Mouse (Mus musculus) kidney, postnatal 0 days (tissue): Measurements from ENCODE around the gene Srrt. TPM values are rescaled to one million over a fixed set of nuclear protein-coding genes. Genes with fewer than 3 reads are reported as not detected.

Experiments
- ATAC-seq: fragments of 200-750 bp; cut with Nextera tagmentation; replicated peaks from 2 replicates; pipeline ENCODE4 v1.8.0; 2017; ENCODE audit warnings: low read depth, moderate number of reproducible peaks, moderate TSS enrichment, moderate library complexity; ENCODE audit not compliant: low FRiP score
- DNase-seq: peaks from one replicate; pipeline ENCODE4 v3.0.0-alpha.2; 2016; ENCODE audit warnings: low spot score
- H3K27ac ChIP-seq: fragments of 300-500 bp; sonication (generic); 2 replicates; pipeline ENCODE4 v1.5.1; 2014; ENCODE audit warnings: mild to moderate bottlenecking
- H3K27me3 ChIP-seq: fragments of 300-500 bp; sonication (generic); 2 replicates; pipeline ENCODE4 v1.6.1; 2014; ENCODE audit warnings: low read length, mixed read lengths; ENCODE audit not compliant: insufficient read depth
- H3K36me3 ChIP-seq: fragments of 300-500 bp; sonication (generic); 2 replicates; pipeline ENCODE4 v1.6.1; 2014; ENCODE audit warnings: low read length, mixed read lengths; ENCODE audit not compliant: insufficient read depth
- H3K4me1 ChIP-seq: fragments of 300-500 bp; sonication (generic); replicated peaks from 2 replicates; pipeline ENCODE4 v1.6.1; 2014; ENCODE audit warnings: antibody characterized with exemption, low read length, mixed read lengths; ENCODE audit not compliant: insufficient read depth
- H3K4me2 ChIP-seq: fragments of 300-500 bp; sonication (generic); 2 replicates; pipeline ENCODE4 v1.6.1; 2014; ENCODE audit warnings: mild to moderate bottlenecking, low read length, moderate library complexity, mixed read lengths
- H3K4me3 ChIP-seq: fragments of 300-500 bp; sonication (generic); replicated peaks from 2 replicates; pipeline ENCODE4 v1.5.1; 2014; ENCODE audit warnings: low read depth, low read length
- H3K9ac ChIP-seq: fragments of 300-500 bp; sonication (generic); 2 replicates; pipeline ENCODE4 v1.6.1; 2014; ENCODE audit warnings: low read depth, low read length
- H3K9me3 ChIP-seq: fragments of 300-500 bp; sonication (generic); replicated peaks from 2 replicates; pipeline ENCODE4 v1.6.1; 2016; ENCODE audit warnings: low read length, inconsistent platforms, mixed read lengths
- CTCF ChIP-seq: IDR thresholded peaks from 2 replicates; pipeline ENCODE4 v1.5.1; 2016; ENCODE audit warnings: antibody characterized with exemption, low read depth, mild to moderate bottlenecking, moderate library complexity
- WGBS: fragments of 180-500 bp; shearing (Covaris S2); extraction: QIAGEN DNeasy Blood & Tissue Kit; methylation state at CpG from one replicate; pipeline ENCODE4 v1.1.7; 2014; 5-methylcytosine and 5-hydroxymethylcytosine counted together
- polyA plus RNA-seq: library from polyadenylated mRNA; unstranded; fragments of >200 nt; fragmentation: Nextera tagmentation; extraction: Ambion mirVana; gene quantifications from 2 replicates; pipeline ENCODE4 v1.2.1, GENCODE M21; 2015

The Srrt gene
- polyA plus RNA-seq, 1 experiment from 2014 or later = 68.0 TPM

DNA sequence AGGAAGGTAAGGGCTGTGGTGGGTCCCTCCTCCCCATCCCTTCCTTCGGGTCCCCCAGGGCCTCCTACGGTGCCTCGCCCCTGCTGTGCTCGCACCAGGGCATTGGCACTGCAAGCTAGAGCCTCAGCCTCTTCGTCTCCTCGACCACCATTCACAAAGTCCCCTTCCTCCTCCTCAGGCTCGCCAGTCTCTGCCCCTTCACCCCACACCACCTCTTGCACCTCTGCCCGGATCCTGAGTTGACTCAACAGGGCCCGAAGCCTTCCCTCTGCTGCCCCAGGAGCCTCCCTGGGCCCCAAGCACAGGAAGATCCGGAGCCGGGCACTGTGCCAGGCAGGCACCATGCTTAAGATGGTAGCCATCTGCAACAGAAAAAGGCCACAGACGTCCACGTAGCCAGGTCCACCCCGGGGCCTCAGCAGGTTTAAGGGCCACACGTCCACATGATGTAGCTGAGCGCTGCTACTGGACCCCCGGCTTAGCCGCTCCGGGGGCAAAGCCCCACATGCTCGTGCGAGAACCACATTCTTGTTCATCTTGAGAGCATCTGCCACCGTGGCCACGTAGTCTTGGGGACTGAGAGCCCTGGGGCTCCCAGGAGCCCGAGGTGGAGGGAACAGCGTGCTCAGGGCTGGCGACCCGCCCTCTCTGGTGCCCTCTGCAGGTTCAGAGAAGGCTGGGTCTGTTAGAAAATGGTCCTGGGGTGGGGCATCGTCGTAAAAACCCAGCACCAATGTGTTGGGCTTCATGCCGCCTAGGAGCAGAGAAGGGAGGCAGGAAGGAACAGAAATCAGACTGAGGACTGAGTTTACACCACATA lies 7.8 kb upstream of the Srrt start:
- Histone ChIP-seq H3K27ac (peak overlapping the region; percentile 97), H3K4me1 (peaks cover 26% of the 10 kb centered on the region), H3K36me3 (peaks cover 11% of the 10 kb centered on the region; the same call in 1 of the 2 replicates), H3K4me3 (no peak overlapping the region), H3K27me3 (no peaks in the 10 kb centered on the region), H3K9ac (peak overlapping the region; percentile 85; the same call in 1 of the 2 replicates), H3K9me3 (no peaks in the 10 kb centered on the region), H3K4me2 (no peak overlapping the region)
- ATAC-seq (no peak; the same call in 1 of the 2 replicates), DNase-seq (peak; percentile 46)
- peak; percentile 62 for TF ChIP-seq CTCF
- WGBS = 48% methylated on average over 30 of the region's 30 CpGs

DNA sequence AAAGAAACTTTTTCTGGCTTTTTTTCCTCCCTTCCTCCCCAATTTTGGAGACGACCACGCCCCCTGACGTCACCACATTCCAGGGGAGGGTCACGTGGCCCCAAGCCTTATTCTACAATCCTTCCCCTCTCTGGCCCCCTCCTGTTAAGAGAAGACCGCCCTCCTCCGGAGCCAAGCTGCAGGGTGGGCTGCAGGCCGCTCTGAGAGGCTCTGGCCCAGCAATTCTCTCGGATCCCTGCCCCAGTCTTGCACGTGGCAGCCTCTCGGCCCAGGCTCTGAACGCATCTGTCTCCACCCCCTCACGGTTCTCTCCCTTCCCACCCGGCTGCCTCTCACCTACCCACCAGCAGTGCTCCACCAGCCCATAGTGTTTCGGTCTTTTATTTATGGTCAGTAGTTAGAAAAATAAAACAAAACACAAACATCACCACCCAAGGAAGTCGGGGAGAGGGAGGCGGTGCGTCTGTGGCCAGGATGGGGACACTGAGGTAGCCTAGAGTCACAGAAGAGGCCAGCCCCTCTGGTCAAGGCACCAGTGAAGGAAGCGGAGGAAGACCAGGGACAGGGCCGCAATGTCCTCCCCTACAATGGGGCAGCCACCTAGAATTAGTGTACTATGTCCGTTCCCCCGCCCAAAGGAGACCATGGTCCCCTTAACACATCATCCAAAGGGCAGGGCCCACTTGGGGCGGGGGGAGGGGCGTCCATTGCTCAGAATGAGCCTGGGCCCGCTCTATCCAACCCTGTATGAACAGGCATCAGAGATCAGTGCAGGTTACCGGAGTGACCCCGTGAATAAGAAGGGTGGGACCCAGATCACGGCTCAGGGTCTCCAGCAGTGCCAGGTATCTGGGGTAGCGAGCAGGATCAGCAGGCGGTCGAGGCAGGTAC lies 7.0 kb upstream of the Srrt start, which contains the start of gene Trip6:
Gene Trip6 (minus strand): TSS at position 212 of the 891 bp plus-strand sequence.
- 17% methylated on average over 30 of the region's 30 CpGs for WGBS
- peak; percentile 53 for TF ChIP-seq CTCF
- no peaks in the 10 kb centered on the region for H3K9me3 ChIP-seq
- peaks cover 26% of the 10 kb centered on the region for H3K4me1 ChIP-seq
- peak; percentile 89 for ATAC-seq
- peaks cover 19% of the 10 kb centered on the region for H3K36me3 ChIP-seq
- H3K4me2 ChIP-seq = peak within 1 kb of the TSS; percentile 96
- no peaks in the 10 kb centered on the region for H3K27me3 ChIP-seq
- H3K27ac ChIP-seq = peak within 1 kb of the TSS; percentile 97
- peak within 1 kb of the TSS; percentile 78 for H3K4me3 ChIP-seq
- peak; percentile 98 for DNase-seq
- peak within 1 kb of the TSS; percentile 85 for H3K9ac ChIP-seq

DNA sequence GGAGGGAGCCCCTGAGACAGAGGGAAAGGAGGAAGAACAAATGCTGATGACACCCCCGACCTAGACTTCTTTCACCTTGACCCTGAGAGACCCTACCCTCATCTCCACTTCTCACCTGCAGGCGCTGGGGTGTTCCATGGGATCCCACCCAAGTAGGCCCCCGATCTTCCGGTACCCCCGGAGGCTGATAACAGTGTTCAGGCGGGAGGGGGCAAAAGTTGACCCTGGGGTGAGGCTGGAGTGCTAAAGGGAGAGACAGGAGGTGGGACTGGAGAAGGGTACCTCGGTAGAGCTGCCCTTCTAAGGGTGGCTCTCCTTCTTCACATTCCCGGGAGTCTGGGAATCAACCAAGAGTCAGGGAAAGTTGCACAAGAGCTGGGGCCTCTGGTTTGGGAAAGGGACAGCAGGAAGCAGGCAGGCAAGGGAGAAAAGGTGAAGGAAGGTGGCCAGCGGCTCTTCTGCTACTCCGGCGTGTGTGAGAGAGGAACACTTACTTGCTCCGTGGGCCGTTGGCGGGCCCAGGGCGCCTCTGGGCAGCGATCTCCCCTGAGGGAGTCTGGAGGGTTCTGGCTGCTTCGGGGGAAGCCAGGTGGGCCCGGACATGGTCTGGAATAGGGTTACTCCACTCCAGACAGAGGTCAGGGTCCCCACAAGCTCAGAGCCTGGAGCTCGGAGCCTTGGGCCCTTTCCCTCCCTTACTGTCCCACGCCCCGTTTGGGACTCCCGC lies 6.2 kb upstream of the Srrt start:
- Histone ChIP-seq H3K9me3 (no peaks in the 10 kb centered on the region), H3K4me3 (peak overlapping the region; percentile 78), H3K4me1 (peaks cover 26% of the 10 kb centered on the region), H3K27me3 (no peaks in the 10 kb centered on the region), H3K4me2 (peak overlapping the region; percentile 96), H3K9ac (peak overlapping the region; percentile 85), H3K27ac (peak overlapping the region; percentile 97), H3K36me3 (peaks cover 26% of the 10 kb centered on the region)
- no peak for TF ChIP-seq CTCF
- peak; percentile 55 for DNase-seq
- peak; percentile 65 for ATAC-seq
- WGBS = under 1% methylated on average over 22 of the region's 22 CpGs

DNA sequence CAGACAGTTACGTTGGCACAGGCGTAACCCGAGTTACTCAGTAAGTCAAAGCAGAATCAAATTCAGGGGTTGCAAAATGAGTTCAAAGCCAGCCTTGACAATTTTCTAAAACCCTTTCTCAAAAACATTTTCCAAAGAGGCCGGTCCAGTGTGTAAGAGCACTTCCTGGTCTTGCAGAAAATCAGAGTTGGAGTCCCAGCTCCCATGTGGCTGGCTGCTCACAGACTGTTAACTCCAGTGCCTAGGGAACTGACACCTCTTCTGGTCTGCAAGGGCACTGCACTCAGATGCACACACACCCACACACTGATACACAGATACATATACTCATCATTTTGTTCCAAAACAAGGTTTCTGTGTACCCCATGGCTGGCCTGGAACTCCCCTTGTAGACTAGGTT lies 882 bp upstream of the Srrt start:
- H3K4me3 ChIP-seq = peak overlapping the region; percentile 91; the same call in 1 of the 2 replicates
- peaks cover 35% of the 10 kb centered on the region for H3K36me3 ChIP-seq
- H3K9me3 ChIP-seq = no peaks in the 10 kb centered on the region
- WGBS = 91% methylated on average over 4 of the region's 4 CpGs
- H3K27me3 ChIP-seq = no peaks in the 10 kb centered on the region
- peak overlapping the region; percentile 80 for H3K4me2 ChIP-seq
- H3K9ac ChIP-seq = peak overlapping the region; percentile 98; the same call in 1 of the 2 replicates
- peak overlapping the region; percentile 90 for H3K27ac ChIP-seq
- no peak for TF ChIP-seq CTCF
- ATAC-seq (no peak), DNase-seq (no peak)
- H3K4me1 ChIP-seq = peaks cover 35% of the 10 kb centered on the region

DNA sequence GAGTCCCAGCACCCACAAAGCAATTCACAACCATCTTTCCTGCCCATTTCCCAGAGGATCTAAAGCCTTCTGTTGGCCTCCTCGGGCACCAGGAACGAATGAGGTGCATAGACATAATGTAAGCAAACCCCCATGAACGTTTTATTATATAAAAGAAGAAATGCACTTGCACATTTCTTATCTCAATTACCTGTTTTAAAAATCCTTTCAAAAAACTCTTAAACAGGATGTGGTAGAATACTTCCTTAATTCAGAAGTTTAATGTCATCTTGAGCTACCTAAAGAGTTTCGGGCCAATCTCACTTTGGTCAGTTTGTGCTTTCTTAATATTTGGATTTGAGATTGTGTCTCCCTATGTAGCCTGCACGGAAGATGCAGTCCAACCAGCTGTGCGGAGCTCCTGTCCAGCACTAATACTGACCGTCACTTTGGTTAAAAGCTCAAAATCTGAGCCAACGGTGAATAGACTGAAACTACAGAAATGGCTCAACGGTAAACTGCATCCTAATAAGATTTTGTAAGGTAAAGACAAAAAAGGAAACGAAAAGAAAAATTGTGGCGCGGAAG lies 952 bp downstream of the Srrt start:
- WGBS = 10% methylated on average over 12 of the region's 12 CpGs
- DNase-seq = no peak
- no peak for TF ChIP-seq CTCF
- H3K27ac ChIP-seq = peak overlapping the region; percentile 90
- H3K4me1 ChIP-seq = peaks cover 20% of the 10 kb centered on the region
- ATAC-seq = no peak
- H3K4me3 ChIP-seq = peak overlapping the region; percentile 91
- H3K9me3 ChIP-seq = no peaks in the 10 kb centered on the region
- H3K4me2 ChIP-seq = peak overlapping the region; percentile 80
- no peaks in the 10 kb centered on the region for H3K27me3 ChIP-seq
- peak overlapping the region; percentile 98 for H3K9ac ChIP-seq
- H3K36me3 ChIP-seq = peaks cover 52% of the 10 kb centered on the region
